Mouse (Mus musculus) bone marrow, adult 2 months (tissue): ENCODE data around the gene Clnk. TPM values are rescaled to one million over a fixed set of nuclear protein-coding genes. Genes with fewer than 3 reads are reported as not detected.

Experiments used
- H3K27ac ChIP-seq: fragments of 200-500 bp; 2 replicates; pipeline ENCODE4 v1.5.1; 2012; ENCODE audit warnings: low read depth, mild to moderate bottlenecking, control low read depth, inconsistent platforms, low read length; ENCODE audit not compliant: control insufficient read depth, poor library complexity, insufficient read depth
- H3K4me1 ChIP-seq: fragments of 200-500 bp; 2 replicates; pipeline ENCODE4 v1.6.1; 2011; ENCODE audit warnings: low read length; ENCODE audit not compliant: control insufficient read depth, insufficient read depth
- H3K4me3 ChIP-seq: fragments of 200-500 bp; replicated peaks from 2 replicates; pipeline ENCODE3; 2011; ENCODE audit warnings: mild to moderate bottlenecking, low read depth, low read length, control low read depth; ENCODE audit not compliant: control insufficient read depth
- CTCF ChIP-seq: fragments of 200-500 bp; IDR thresholded peaks from 2 replicates; pipeline ENCODE4 v1.5.1; 2011; ENCODE audit warnings: low read length, control low read depth; ENCODE audit not compliant: control insufficient read depth, insufficient read depth
- POLR2A ChIP-seq: fragments of 200-500 bp; IDR thresholded peaks from 2 replicates; pipeline ENCODE4 v1.6.1; 2011; ENCODE audit warnings: low read depth, mild to moderate bottlenecking, control low read depth, low read length, borderline replicate concordance; ENCODE audit not compliant: control insufficient read depth
- WGBS: fragments of 180-500 bp; shearing (Covaris S2); methylation state at CpG from one replicate; pipeline ENCODE4 v1.1.7; 2018; 5-methylcytosine and 5-hydroxymethylcytosine counted together
- polyA plus RNA-seq: library from polyadenylated mRNA; stranded (reverse); fragments of >200 nt; gene quantifications from 2 replicates; pipeline ENCODE4 v1.2.4, GENCODE M21; 2011; ENCODE audit warnings: low replicate concordance; ENCODE audit not compliant: missing spikeins, insufficient read depth, insufficient read length

Clnk gene
- polyA plus RNA-seq, 1 experiment: not detected

DNA sequence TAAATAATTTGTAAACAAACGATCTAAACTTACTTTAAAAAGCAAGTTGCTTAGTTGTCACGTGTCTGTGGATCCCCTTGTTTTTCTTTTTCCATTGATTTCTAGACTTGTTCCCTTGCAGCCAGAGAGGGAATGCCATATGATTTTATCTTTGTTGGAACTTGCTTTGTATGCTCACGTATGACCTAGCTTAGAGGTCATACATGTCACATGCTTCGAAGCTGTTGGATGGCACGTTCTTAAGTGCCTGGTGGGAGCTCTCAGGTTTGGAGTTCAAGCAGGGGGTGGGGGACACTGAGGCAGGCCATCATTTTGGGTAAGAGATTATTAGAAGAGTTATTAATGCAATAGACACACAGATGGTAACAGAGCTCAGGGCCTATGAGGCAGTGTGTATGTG is 178.1 kb downstream of the Clnk start:
- 73% methylated on average over 5 of the region's 5 CpGs for WGBS
- Histone ChIP-seq H3K4me1 (no peaks in the 10 kb centered on the region), H3K27ac (no peak overlapping the region), H3K4me3 (no peak overlapping the region)
- no peak for TF ChIP-seq CTCF
- TF ChIP-seq POLR2A: no peak

DNA sequence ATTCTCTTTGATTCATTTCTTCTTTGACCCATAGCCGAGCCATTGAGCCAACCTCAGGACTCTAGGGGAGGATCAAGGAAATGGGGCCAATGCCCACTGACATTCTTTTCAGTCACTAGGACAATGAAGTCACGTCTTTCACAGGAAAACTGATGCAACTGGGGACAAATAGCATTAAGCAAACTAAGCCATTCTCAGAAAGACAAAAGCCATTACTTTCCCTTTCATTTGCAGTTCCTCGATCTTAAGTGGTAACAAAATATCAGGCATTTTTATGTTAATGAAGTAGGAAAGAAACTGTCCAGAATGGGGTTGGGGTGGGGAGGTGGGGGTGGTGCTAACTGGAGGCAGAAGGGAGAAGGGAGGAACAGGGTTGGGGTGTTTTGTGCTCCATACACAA is 178.6 kb downstream of the Clnk start:
- Histone ChIP-seq H3K4me3 (no peak overlapping the region), H3K4me1 (no peaks in the 10 kb centered on the region), H3K27ac (no peak overlapping the region)
- WGBS: 48% methylated on average over 3 of the region's 3 CpGs
- TF ChIP-seq CTCF: no peak
- TF ChIP-seq POLR2A: no peak

- Histone ChIP-seq H3K4me1 (no peaks in the 10 kb centered on the region), H3K4me3 (no peak overlapping the region), H3K27ac (no peak overlapping the region)
- WGBS: 77% methylated on average over 8 of the region's 8 CpGs
- TF ChIP-seq CTCF (no peak), POLR2A (no peak)
Observed at GRCm38 (mm10) chr5:38696616-38697375, 179.8 kb downstream of the Clnk start.

- no peaks in the 10 kb centered on the region for H3K4me1 ChIP-seq
- TF ChIP-seq CTCF (no peak), POLR2A (no peak)
- H3K27ac ChIP-seq: no peak overlapping the region
- WGBS: 81% methylated on average over 6 of the region's 6 CpGs
- no peak overlapping the region for H3K4me3 ChIP-seq
Observed at GRCm38 (mm10) chr5:38692859-38693258, 183.8 kb downstream of the Clnk start.

DNA sequence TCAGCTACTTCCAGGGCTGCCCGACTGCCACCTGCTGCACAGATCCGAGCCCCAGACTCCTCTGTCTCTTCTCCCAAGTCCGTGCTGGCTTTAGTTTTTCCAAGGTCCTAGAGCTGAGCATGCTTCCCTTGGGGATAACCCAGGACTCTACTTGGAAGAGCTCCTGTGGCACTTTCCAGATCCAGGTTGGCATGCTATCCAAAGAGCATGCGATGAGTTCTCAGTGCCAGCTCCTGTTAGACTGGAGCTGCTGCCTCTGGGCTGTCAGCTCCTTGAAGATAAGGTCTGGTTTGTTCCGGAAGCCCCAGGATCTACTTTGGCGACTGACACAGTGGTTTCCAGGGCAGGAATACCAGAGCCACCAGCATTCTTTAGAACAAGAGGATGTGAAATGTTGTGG is 187.4 kb downstream of the Clnk start:
- 82% methylated on average over 6 of the region's 6 CpGs for WGBS
- Histone ChIP-seq H3K4me1 (no peaks in the 10 kb centered on the region), H3K4me3 (no peak overlapping the region), H3K27ac (no peak overlapping the region)
- TF ChIP-seq POLR2A (no peak), CTCF (no peak)

DNA sequence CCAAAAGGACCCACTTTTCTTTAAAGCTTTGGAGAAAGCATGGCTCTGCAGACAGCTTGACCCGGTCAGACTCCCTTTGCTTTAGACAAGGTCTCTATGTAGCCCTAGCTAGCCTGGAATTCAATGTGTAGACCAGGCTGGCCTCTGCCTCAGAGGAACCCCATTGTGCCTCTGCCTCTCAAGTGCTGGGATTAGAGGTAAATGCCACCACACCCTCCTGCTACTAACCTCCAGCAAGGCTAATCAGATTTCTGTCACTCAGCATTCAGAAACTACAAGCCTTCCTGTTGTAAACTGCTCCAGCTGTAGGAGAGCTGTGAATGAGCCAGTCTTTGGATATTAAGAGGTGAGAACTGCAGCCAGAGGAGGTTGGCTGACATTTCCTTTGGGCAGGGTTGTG is 188.9 kb downstream of the Clnk start:
- H3K27ac ChIP-seq: no peak overlapping the region
- H3K4me1 ChIP-seq: no peaks in the 10 kb centered on the region
- TF ChIP-seq CTCF: no peak
- no peak for TF ChIP-seq POLR2A
- H3K4me3 ChIP-seq: no peak overlapping the region
- WGBS: 74% methylated on average over 1 of the region's 1 CpGs

DNA sequence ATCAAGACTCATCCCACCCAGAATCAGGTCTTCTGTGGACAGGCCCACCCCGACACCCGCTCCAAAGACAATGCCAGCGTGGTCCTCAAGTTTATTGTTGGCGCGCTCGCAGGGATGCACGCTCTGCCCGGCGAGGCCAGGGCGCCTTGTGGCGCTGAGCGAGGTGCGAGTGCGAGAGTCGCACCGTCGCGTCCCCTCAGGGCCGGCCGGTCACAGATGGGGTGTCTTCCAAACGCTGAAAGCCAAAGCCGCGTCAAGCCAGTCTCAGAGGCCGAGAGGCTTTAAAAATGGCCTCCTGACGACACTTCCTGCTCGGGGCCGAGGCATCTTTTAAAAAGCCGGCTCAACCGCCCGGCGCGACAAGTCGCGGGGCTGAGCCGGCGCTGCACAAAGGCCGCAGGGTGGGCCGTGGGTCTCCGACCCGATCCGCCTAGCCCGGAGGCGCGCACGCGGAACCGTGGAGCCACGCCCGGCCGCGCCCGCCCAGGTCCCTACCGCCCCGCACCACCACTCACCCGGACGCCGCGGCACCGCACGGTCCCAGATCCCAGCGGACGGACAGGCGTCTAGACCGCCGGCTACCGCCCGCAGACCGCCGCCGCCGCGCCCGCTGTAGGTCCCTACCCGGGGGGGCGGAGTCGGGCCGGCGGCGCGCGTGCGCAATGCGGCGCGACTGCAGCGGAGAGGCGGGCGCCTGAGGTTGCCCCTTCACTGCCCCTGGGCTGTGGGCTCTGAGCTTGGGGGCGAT is 192.3 kb downstream of the Clnk start, which contains the start of gene Zfp518b:
Gene Zfp518b, minus strand, starts transcription at position 663 of the 748 bp plus-strand sequence.
- peak; percentile 34; the same call in 1 of the 2 replicates for TF ChIP-seq POLR2A
- TF ChIP-seq CTCF: no peak
- H3K4me3 ChIP-seq: peak within 1 kb of the TSS; percentile 63
- WGBS: 1% methylated on average over 88 of the region's 89 CpGs
- no peaks in the 10 kb centered on the region for H3K4me1 ChIP-seq
- H3K27ac ChIP-seq: peak within 1 kb of the TSS; percentile 26; the same call in 1 of the 2 replicates

GRCm38 (mm10) chr5:38658836-38659235 is 217.8 kb downstream of the Clnk start:
- H3K4me1 ChIP-seq: no peaks in the 10 kb centered on the region
- 80% methylated on average over 5 of the region's 5 CpGs for WGBS
- TF ChIP-seq POLR2A: no peak
- TF ChIP-seq CTCF: no peak
- H3K27ac ChIP-seq: no peak overlapping the region
- H3K4me3 ChIP-seq: no peak overlapping the region

Other genes with a start within 250 kb of the Clnk start
- 0.38 and 2.5 TPM in 2 replicates for gene Zfp518b, start 192.0 kb downstream of the Clnk start, polyA plus RNA-seq